In the genomic region with DNA sequence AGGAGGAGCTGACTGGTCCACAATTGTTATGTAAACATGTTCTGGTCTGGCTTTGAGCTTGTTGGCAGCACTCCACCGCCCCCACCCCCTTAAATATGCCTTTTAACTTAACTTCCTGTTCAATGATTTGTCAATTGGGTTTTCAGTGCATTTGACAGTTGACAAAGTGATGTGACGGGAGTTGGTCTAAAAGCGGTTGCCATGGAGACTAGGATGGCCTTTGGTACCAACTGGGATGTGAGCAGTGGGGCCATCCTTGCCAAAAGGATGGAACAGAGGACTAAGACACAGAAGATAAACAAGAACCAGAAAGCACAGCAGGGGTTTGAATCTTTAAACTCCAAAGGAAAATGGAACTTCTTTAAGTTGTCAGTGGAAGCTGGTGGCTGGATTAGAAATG, we compare ENCODE assay signal across 21 mouse cellular contexts.
DNase-seq lines count a peak whose midpoint lies in the region; ATAC-seq lines count a peak whose summit lies in the region.
"Had no signal": no experiment of that assay in that cellular context is flagged by ENCODE, and none has a peak within 500 bp of the region (broad histone marks: within the 10 kb centered on the region; RNA-seq: fewer than 3 reads in every experiment).

No protein-coding gene starts in this region.

- DNase-seq in embryo, embryonic 10.5 days (ENCODE audit: low spot score) = peak; percentile 47
- DNase-seq in embryo, embryonic 9.5 days (ENCODE audit: extremely low spot score) = no peak
- DNase-seq in kidney, postnatal 25 days = no peak
- peak; percentile 24 for DNase-seq in midbrain, embryonic 14.5 days
- DNase-seq: adrenal gland, adult 8-10 months; adrenal gland, postnatal 36 days; cerebellum, adult 11 months; cerebellum, adult 8-10 months; cerebellum, postnatal 14 days; gastrocnemius, postnatal 36 days; heart, adult 11 months; heart, postnatal 36 days had no signal

- no peak for ATAC-seq in kidney, embryonic 16.5 days (ENCODE audit: low FRiP score, low TSS enrichment)
- ATAC-seq in midbrain, embryonic 14.5 days (ENCODE audit: low FRiP score, low TSS enrichment) = no peak
- ATAC-seq in midbrain, embryonic 15.5 days (replicated peaks) = no peak
- ATAC-seq in activated CD4-positive, CD25-positive, alpha-beta regulatory T cell, adult 4 months = no peak
- ATAC-seq: forebrain, embryonic 14.5 days; hindbrain, postnatal 0 days had no signal

- H3K36me3 ChIP-seq in kidney, embryonic 16.5 days (ENCODE audit: insufficient read depth, low read length) = no peaks in the 10 kb centered on the region
- no peaks in the 10 kb centered on the region for H3K36me3 ChIP-seq in midbrain, embryonic 14.5 days (ENCODE audit: control insufficient read depth, insufficient read depth, low read length)
- H3K36me3 ChIP-seq in midbrain, embryonic 15.5 days (replicated peaks) = no peaks in the 10 kb centered on the region
- H3K36me3 ChIP-seq: embryonic facial prominence, embryonic 15.5 days; forebrain, embryonic 10.5 days; heart, embryonic 13.5 days had no signal

- 0 out of 2 replicates have a peak overlapping the region, but pooled peaks have one; percentile 1 for H3K27ac ChIP-seq in kidney, embryonic 16.5 days (ENCODE audit: low read length)
- H3K27ac ChIP-seq in midbrain, embryonic 14.5 days (replicated peaks; ENCODE audit: low read depth, low read length) = no peak overlapping the region
- no peak overlapping the region for H3K27ac ChIP-seq in midbrain, embryonic 15.5 days
- H3K27ac ChIP-seq: embryonic facial prominence, embryonic 15.5 days; forebrain, embryonic 10.5 days; heart, embryonic 13.5 days; hindbrain, postnatal 0 days had no signal

- no peak overlapping the region for H3K4me3 ChIP-seq in kidney, embryonic 16.5 days (ENCODE audit: low read length)
- no peak overlapping the region for H3K4me3 ChIP-seq in midbrain, embryonic 14.5 days (replicated peaks; ENCODE audit: low read depth, low read length)
- H3K4me3 ChIP-seq in midbrain, embryonic 15.5 days = no peak overlapping the region
- H3K4me3 ChIP-seq: embryonic facial prominence, embryonic 15.5 days; erythroblast, embryonic 14.5 days; forebrain, embryonic 10.5 days; heart, embryonic 13.5 days had no signal

- H3K9ac ChIP-seq in kidney, embryonic 16.5 days (replicated peaks; ENCODE audit: low read length) = no peak overlapping the region
- no peak overlapping the region for H3K9ac ChIP-seq in midbrain, embryonic 14.5 days (replicated peaks; ENCODE audit: low read length)
- no peak overlapping the region for H3K9ac ChIP-seq in midbrain, embryonic 15.5 days
- H3K9ac ChIP-seq: embryonic facial prominence, embryonic 15.5 days; heart, embryonic 13.5 days had no signal

- 77% methylated on average over 3 of the region's 3 CpGs for WGBS in kidney, embryonic 16.5 days
- WGBS in midbrain, embryonic 14.5 days = 29% methylated on average over 3 of the region's 3 CpGs
- 37% methylated on average over 3 of the region's 3 CpGs for WGBS in midbrain, embryonic 15.5 days

- H3K9me3 ChIP-seq in kidney, embryonic 16.5 days (ENCODE audit: low read length) = no peaks in the 10 kb centered on the region
- H3K9me3 ChIP-seq in midbrain, embryonic 14.5 days (ENCODE audit: control insufficient read depth, low read length) = no peaks in the 10 kb centered on the region
- no peaks in the 10 kb centered on the region for H3K9me3 ChIP-seq in midbrain, embryonic 15.5 days
- H3K9me3 ChIP-seq: embryonic facial prominence, embryonic 15.5 days; forebrain, embryonic 10.5 days; heart, embryonic 13.5 days had no signal

- peaks cover 22% of the 10 kb centered on the region for H3K4me1 ChIP-seq in kidney, embryonic 16.5 days (ENCODE audit: insufficient read depth, low read length)
- H3K4me1 ChIP-seq in midbrain, embryonic 14.5 days (ENCODE audit: control insufficient read depth, insufficient read depth, low read length) = no peaks in the 10 kb centered on the region
- H3K4me1 ChIP-seq in midbrain, embryonic 15.5 days = no peaks in the 10 kb centered on the region

- H3K4me2 ChIP-seq in kidney, embryonic 16.5 days (replicated peaks; ENCODE audit: low read depth, low read length) = no peak overlapping the region
- no peak overlapping the region for H3K4me2 ChIP-seq in midbrain, embryonic 14.5 days (ENCODE audit: low read length)
- no peak overlapping the region for H3K4me2 ChIP-seq in midbrain, embryonic 15.5 days
- H3K4me2 ChIP-seq: embryonic facial prominence, embryonic 15.5 days; heart, embryonic 13.5 days had no signal

- no peaks in the 10 kb centered on the region for H3K27me3 ChIP-seq in kidney, embryonic 16.5 days (ENCODE audit: insufficient read depth, low read length)
- no peaks in the 10 kb centered on the region for H3K27me3 ChIP-seq in midbrain, embryonic 14.5 days (ENCODE audit: control insufficient read depth, insufficient read depth, low read length)
- H3K27me3 ChIP-seq in midbrain, embryonic 15.5 days (replicated peaks) = no peaks in the 10 kb centered on the region
- H3K27me3 ChIP-seq: embryonic facial prominence, embryonic 15.5 days; heart, embryonic 13.5 days had no signal

Comparison
In these comparisons a context has a peak if more than half of its experiments do, and no peak if none do; other contexts are left out.
1. DNase-seq: peak in embryo, embryonic 10.5 days (single experiment) and midbrain, embryonic 14.5 days (single experiment); none in embryo, embryonic 9.5 days (single experiment) and kidney, postnatal 25 days (0 of 2).